In genomic region chr10:41866838-41867154, GRCm38 (mm10) we compare ENCODE assay signal across 11 mouse cellular contexts. TPM values are rescaled to one million over a fixed set of nuclear protein-coding genes. Genes with fewer than 3 reads are reported as not detected.
DNase-seq lines count a peak whose midpoint lies in the region; ATAC-seq and TF ChIP-seq lines count a peak whose summit lies in the region.
"Had no signal": no experiment of that assay in that cellular context is flagged by ENCODE, and none has a peak within 500 bp of the region (broad histone marks: within the 10 kb centered on the region; RNA-seq: fewer than 3 reads in every experiment).

No protein-coding gene starts in this region.

- no peak for TF ChIP-seq CTCF in kidney, postnatal 0 days (IDR thresholded peaks at IDR 0.05; ENCODE audit: low read depth)
- no peak for TF ChIP-seq CTCF in kidney, adult 2 months (conservative IDR thresholded peaks at IDR 0.05; ENCODE audit: insufficient read depth, insufficient read length, low read depth, low read length)

- DNase-seq in heart, adult 8-10 months (ENCODE audit: low spot score) = no peak
- no peak for DNase-seq in kidney, postnatal 0 days (ENCODE audit: low spot score)
- DNase-seq in kidney, adult 2 months = no peak
- no peak for DNase-seq in cerebellum, adult 9-11 months
- DNase-seq: retina, postnatal 1 day had no signal

- H3K4me2 ChIP-seq in heart, embryonic 15.5 days = no peak overlapping the region
- no peak overlapping the region for H3K4me2 ChIP-seq in kidney, postnatal 0 days (ENCODE audit: low read length)
- no peak overlapping the region for H3K4me2 ChIP-seq in embryonic facial prominence, embryonic 15.5 days (replicated peaks)
- H3K4me2 ChIP-seq in limb, embryonic 15.5 days = no peak overlapping the region
- H3K4me2 ChIP-seq: neural tube, embryonic 12.5 days had no signal

- H3K4me3 ChIP-seq in heart, embryonic 15.5 days = no peak overlapping the region
- H3K4me3 ChIP-seq in kidney, postnatal 0 days (replicated peaks; ENCODE audit: low read depth, low read length) = no peak overlapping the region
- H3K4me3 ChIP-seq in kidney, adult 2 months (ENCODE audit: insufficient read depth, low read depth, low read length) = no peak overlapping the region
- H3K4me3 ChIP-seq in embryonic facial prominence, embryonic 15.5 days (replicated peaks) = no peak overlapping the region
- H3K4me3 ChIP-seq in limb, embryonic 15.5 days = no peak overlapping the region
- H3K4me3 ChIP-seq: neural tube, embryonic 12.5 days had no signal

- no peaks in the 10 kb centered on the region for H3K9me3 ChIP-seq in heart, embryonic 15.5 days (replicated peaks)
- no peaks in the 10 kb centered on the region for H3K9me3 ChIP-seq in kidney, postnatal 0 days (replicated peaks; ENCODE audit: low read length)
- H3K9me3 ChIP-seq in embryonic facial prominence, embryonic 15.5 days (replicated peaks) = no peaks in the 10 kb centered on the region
- H3K9me3 ChIP-seq in limb, embryonic 15.5 days = no peaks in the 10 kb centered on the region
- H3K9me3 ChIP-seq: neural tube, embryonic 12.5 days had no signal

- no peak for TF ChIP-seq POLR2A in kidney, adult 2 months (IDR thresholded peaks at IDR 0.05; ENCODE audit: low read depth, low read length)

- peak overlapping the region; percentile 61 for H3K27ac ChIP-seq in heart, embryonic 15.5 days
- 0 out of 2 replicates have a peak overlapping the region, but pooled peaks have one; percentile 3 for H3K27ac ChIP-seq in kidney, postnatal 0 days
- no peak overlapping the region for H3K27ac ChIP-seq in kidney, adult 2 months (ENCODE audit: insufficient read depth, low read depth, low read length)
- peak overlapping the region; percentile 66; the same call in 1 of the 2 replicates for H3K27ac ChIP-seq in embryonic facial prominence, embryonic 15.5 days (replicated peaks)
- peak overlapping the region; percentile 12; the same call in 1 of the 2 replicates for H3K27ac ChIP-seq in limb, embryonic 15.5 days
- H3K27ac ChIP-seq: liver, embryonic 14.5 days; neural tube, embryonic 12.5 days had no signal

- no peaks in the 10 kb centered on the region for H3K36me3 ChIP-seq in heart, embryonic 15.5 days
- no peaks in the 10 kb centered on the region for H3K36me3 ChIP-seq in kidney, postnatal 0 days (ENCODE audit: insufficient read depth, low read length)
- H3K36me3 ChIP-seq in kidney, adult 2 months (ENCODE audit: control insufficient read depth, insufficient read depth, low read length) = no peaks in the 10 kb centered on the region
- no peaks in the 10 kb centered on the region for H3K36me3 ChIP-seq in embryonic facial prominence, embryonic 15.5 days
- H3K36me3 ChIP-seq in limb, embryonic 15.5 days = no peaks in the 10 kb centered on the region
- H3K36me3 ChIP-seq: neural tube, embryonic 12.5 days had no signal

- no peaks in the 10 kb centered on the region for H3K27me3 ChIP-seq in heart, embryonic 15.5 days
- no peaks in the 10 kb centered on the region for H3K27me3 ChIP-seq in kidney, postnatal 0 days (ENCODE audit: insufficient read depth, low read length)
- H3K27me3 ChIP-seq in kidney, adult 2 months (replicated peaks; ENCODE audit: control insufficient read depth, insufficient read depth, low read length) = no peaks in the 10 kb centered on the region
- no peaks in the 10 kb centered on the region for H3K27me3 ChIP-seq in embryonic facial prominence, embryonic 15.5 days
- no peaks in the 10 kb centered on the region for H3K27me3 ChIP-seq in limb, embryonic 15.5 days
- H3K27me3 ChIP-seq: CH12.LX; neural tube, embryonic 12.5 days had no signal

- no peak for ATAC-seq in heart, embryonic 15.5 days (replicated peaks; ENCODE audit: insufficient number of reproducible peaks, insufficient read depth, low FRiP score, low read depth)
- ATAC-seq in kidney, postnatal 0 days (replicated peaks; ENCODE audit: low FRiP score, low read depth) = no peak
- no peak for ATAC-seq in embryonic facial prominence, embryonic 15.5 days (ENCODE audit: insufficient number of reproducible peaks, low FRiP score, low TSS enrichment, low read depth)
- ATAC-seq in limb, embryonic 15.5 days (ENCODE audit: insufficient number of reproducible peaks, low FRiP score, low TSS enrichment, low read depth) = no peak

- H3K4me1 ChIP-seq in heart, embryonic 15.5 days (replicated peaks) = peaks cover 18% of the 10 kb centered on the region
- peaks cover 9% of the 10 kb centered on the region for H3K4me1 ChIP-seq in kidney, postnatal 0 days (replicated peaks; ENCODE audit: insufficient read depth, low read length)
- H3K4me1 ChIP-seq in kidney, adult 2 months (ENCODE audit: control insufficient read depth, insufficient read depth, low read length) = peaks cover 7% of the 10 kb centered on the region; the same call in 1 of the 2 replicates
- peaks cover 15% of the 10 kb centered on the region for H3K4me1 ChIP-seq in embryonic facial prominence, embryonic 15.5 days
- H3K4me1 ChIP-seq in limb, embryonic 15.5 days = peaks cover 18% of the 10 kb centered on the region
- H3K4me1 ChIP-seq: neural tube, embryonic 12.5 days had no signal

- H3K9ac ChIP-seq in heart, embryonic 15.5 days = no peak overlapping the region
- H3K9ac ChIP-seq in kidney, postnatal 0 days (ENCODE audit: low read depth, low read length) = no peak overlapping the region
- no peak overlapping the region for H3K9ac ChIP-seq in embryonic facial prominence, embryonic 15.5 days
- H3K9ac ChIP-seq in limb, embryonic 15.5 days = no peak overlapping the region
- H3K9ac ChIP-seq: liver, embryonic 14.5 days; neural tube, embryonic 12.5 days had no signal

RNA-seq across cellular contexts. Expression of gene Sesn1, which starts 57.1 kb away (rescaled TPM):
- 36.7 and 40.2 TPM in 2 replicates for polyA plus RNA-seq in heart, embryonic 15.5 days (2015; fragmentation: Nextera tagmentation; extraction: Ambion mirVana)
- total RNA-seq in heart, adult 8-10 months (2022) = 100 to 1,000 TPM in 2 of 4 experiments, 10 to 100 TPM in 2; 87.8 to 136 (median 109) TPM
- polyA plus RNA-seq in kidney, postnatal 0 days (2015; fragmentation: Nextera tagmentation; extraction: Ambion mirVana) = 35.3 and 36.1 TPM in 2 replicates
- 10.4 and 13.2 TPM in 2 replicates for polyA plus RNA-seq in kidney, adult 2 months (2012; rRNA removed)
- 47.7 and 49.1 TPM in 2 replicates for polyA plus RNA-seq in embryonic facial prominence, embryonic 15.5 days (2015; fragmentation: Nextera tagmentation; extraction: Ambion mirVana)
- polyA plus RNA-seq in limb, embryonic 15.5 days (2015; fragmentation: Nextera tagmentation; extraction: Ambion mirVana) = 47.6 and 53.8 TPM in 2 replicates

RNA-seq across cellular contexts. Expression of gene Cep57l1, which starts 57.1 kb away (rescaled TPM):
- 20.0 and 20.4 TPM in 2 replicates for polyA plus RNA-seq in heart, embryonic 15.5 days (2015; fragmentation: Nextera tagmentation; extraction: Ambion mirVana)
- total RNA-seq in heart, adult 8-10 months (2022) = 1 to 10 TPM; 2.1 to 4.3 (median 3.0) TPM
- polyA plus RNA-seq in kidney, postnatal 0 days (2015; fragmentation: Nextera tagmentation; extraction: Ambion mirVana) = 10.1 and 10.9 TPM in 2 replicates
- polyA plus RNA-seq in kidney, adult 2 months (2012; rRNA removed) = 1.6 and 1.9 TPM in 2 replicates
- 23.9 and 24.5 TPM in 2 replicates for polyA plus RNA-seq in embryonic facial prominence, embryonic 15.5 days (2015; fragmentation: Nextera tagmentation; extraction: Ambion mirVana)
- 20.9 and 22.3 TPM in 2 replicates for polyA plus RNA-seq in limb, embryonic 15.5 days (2015; fragmentation: Nextera tagmentation; extraction: Ambion mirVana)
